Mouse (Mus musculus) lung, adult 2 months (tissue): ENCODE measurements around the gene Dbndd2.

Experiments used
- CTCF ChIP-seq: fragments of 200-500 bp; IDR thresholded peaks from 2 replicates; pipeline ENCODE4 v1.5.1; 2011; ENCODE audit warnings: mild to moderate bottlenecking, low read length, control low read depth; ENCODE audit not compliant: insufficient read depth
- POLR2A ChIP-seq: fragments of 200-500 bp; IDR thresholded peaks from 2 replicates; pipeline ENCODE4 v1.6.1; 2011; ENCODE audit warnings: low read depth, mild to moderate bottlenecking, control low read depth, low read length, borderline replicate concordance; ENCODE audit errors: extremely low read depth

- peak; percentile 11; the same call in 1 of the 2 replicates for TF ChIP-seq POLR2A
- TF ChIP-seq CTCF: no peak
Measured at GRCm38 (mm10) chr2:164522280-164522679, 36.4 kb downstream of the Dbndd2 start.
